Mouse (Mus musculus) lung, postnatal 4 days (tissue): Measurements from ENCODE around the gene Fbxl5.

ENCODE experiments used
- DNase-seq, 2 experiments: peaks; one replicate each; pipeline ENCODE4 v3.0.0; 2021

Gene Fbxl5

GRCm38 (mm10) chr5:43781423-43781976 lies 39.9 kb downstream of the Fbxl5 start:
- peak in 1 of 2 experiments; percentile 69 for DNase-seq

- no peak for DNase-seq
Observed at GRCm38 (mm10) chr5:43778583-43778982, 42.9 kb downstream of the Fbxl5 start.

GRCm38 (mm10) chr5:43776993-43777392 lies 44.4 kb downstream of the Fbxl5 start:
- no peak for DNase-seq

- DNase-seq = no peak
Observed at GRCm38 (mm10) chr5:43776407-43776806, 45.0 kb downstream of the Fbxl5 start.

- no peak for DNase-seq
Observed at GRCm38 (mm10) chr5:43771555-43771954, 49.9 kb downstream of the Fbxl5 start.

GRCm38 (mm10) chr5:43770618-43771354 lies 50.7 kb downstream of the Fbxl5 start:
- DNase-seq = no peak

DNA sequence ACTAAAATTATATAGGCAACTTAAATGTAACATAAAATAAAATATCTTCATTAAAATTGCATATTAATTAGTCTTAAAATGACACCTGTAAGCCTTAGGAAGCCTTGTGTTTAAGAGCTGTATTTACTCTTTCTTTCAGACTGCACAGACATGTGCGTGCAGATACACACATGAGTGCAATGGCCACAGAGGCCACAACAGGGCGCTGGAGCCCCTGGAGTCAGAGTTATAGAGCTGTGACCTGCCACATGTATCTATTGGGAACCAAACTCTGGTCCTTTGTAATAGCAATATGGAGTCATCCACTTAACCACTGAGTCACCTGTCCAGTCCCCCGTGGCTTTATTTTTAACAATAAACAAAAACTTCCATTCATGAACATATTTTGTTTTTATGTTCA lies 72.3 kb downstream of the Fbxl5 start:
- no peak for DNase-seq

DNA sequence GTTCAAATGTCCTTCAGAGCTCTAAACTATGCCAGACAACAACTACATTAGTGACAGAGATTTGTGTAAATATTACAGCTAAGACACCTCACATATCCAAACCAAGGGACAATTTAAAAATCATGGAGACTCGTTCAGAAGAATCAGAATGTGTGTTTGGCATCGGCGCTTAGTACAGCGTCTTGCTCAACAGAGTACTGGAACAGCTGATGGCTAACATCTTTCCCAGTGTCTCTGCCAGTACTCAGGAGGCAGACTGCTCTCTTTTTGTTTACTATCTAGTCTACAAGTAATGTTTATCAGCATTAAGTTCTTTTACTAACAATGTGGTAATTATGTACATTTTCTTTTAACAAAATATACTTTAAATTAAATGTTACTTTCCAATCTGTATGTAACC lies 73.4 kb downstream of the Fbxl5 start:
- no peak for DNase-seq

DNA sequence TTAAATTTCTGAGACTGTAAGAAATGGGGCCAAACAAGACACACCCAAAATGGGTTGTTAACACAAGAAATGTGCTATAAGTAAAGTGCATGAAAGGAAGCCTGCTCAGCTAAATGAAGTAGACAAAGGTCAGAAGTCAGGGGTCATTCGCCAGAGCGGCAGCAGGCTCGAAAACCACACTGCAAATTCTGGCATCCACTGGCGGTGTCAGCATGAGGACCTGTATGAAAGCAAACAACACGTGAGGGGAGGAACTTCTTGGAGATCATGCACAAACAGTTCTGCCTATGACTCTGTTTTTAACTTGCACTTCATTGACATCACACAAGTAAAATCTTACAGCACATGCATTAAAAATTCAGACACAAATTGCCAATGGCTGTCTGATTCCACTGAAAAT lies 76.3 kb downstream of the Fbxl5 start:
- no peak for DNase-seq

DNA sequence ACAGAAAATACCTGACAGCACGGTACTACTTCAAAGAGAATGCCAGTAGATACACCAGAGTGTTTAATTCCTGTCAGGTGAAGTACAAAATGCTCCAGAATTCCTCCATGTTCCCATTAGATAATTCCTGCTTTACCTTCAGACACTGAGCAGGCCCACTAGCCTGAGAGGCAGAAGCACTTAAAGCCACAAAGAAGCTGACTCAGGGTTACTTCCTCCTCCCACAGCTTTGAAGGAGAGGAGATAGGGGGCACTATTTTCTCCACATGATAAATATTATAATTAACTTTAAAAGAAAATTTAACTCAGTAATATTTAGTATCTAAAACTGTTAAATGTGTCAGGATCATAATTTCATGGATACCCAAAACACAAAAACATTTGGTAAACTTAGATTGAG lies 77.3 kb downstream of the Fbxl5 start:
- no peak for DNase-seq

- no peak for DNase-seq
Observed at GRCm38 (mm10) chr5:43732381-43732780, 89.1 kb downstream of the Fbxl5 start.

- no peak for DNase-seq
Observed at GRCm38 (mm10) chr5:43728375-43729165, 92.9 kb downstream of the Fbxl5 start.

GRCm38 (mm10) chr5:43723830-43724229 lies 97.6 kb downstream of the Fbxl5 start:
- DNase-seq = no peak

GRCm38 (mm10) chr5:43722452-43722783 lies 99.0 kb downstream of the Fbxl5 start:
- no peak for DNase-seq

DNA sequence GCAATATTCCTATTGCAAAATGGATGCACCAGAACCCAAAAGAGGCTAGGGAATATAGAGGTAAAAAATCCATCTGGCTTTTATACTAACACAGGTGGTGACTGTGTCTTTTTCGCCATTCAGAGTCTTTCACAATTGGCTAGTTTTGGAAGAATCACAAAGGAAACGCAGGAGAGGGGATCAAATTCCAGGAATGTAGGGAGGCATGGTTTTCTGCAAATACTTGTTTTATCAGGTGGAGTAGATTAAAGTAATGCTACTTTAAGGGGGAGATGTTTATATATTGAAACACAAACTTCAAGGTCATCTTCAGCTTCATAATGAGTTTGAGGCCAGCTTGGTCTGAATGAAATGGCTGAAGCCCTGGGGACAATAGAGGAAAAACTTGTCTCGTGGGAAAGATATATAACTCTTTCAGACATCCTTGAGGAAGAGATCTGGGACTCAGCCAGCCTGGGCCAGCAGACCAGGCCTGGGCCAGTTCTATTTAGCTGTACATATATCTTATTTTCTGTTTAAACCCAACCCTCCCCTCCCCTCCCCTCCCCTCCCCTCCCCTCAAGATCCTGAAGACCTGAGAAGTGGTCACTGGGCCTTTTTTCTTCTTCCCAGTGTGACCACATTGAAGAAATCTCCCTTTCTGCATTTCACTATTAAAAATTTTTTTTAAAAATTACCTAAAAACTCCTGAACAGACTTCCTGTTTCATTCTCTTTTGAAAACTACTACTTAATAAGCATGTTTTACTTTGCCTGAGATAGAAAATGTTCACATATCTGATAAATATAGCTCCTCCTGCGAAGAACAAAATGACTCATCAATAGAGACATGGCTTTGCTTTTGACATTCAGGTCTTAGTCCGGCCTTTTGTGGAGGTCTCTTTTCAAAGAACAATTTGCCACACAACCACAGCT lies 99.6 kb downstream of the Fbxl5 start:
- no peak for DNase-seq

GRCm38 (mm10) chr5:43699240-43699639 lies 122.2 kb downstream of the Fbxl5 start:
- no peak for DNase-seq

GRCm38 (mm10) chr5:43697133-43697532 lies 124.3 kb downstream of the Fbxl5 start:
- no peak for DNase-seq
